In the genomic region with DNA sequence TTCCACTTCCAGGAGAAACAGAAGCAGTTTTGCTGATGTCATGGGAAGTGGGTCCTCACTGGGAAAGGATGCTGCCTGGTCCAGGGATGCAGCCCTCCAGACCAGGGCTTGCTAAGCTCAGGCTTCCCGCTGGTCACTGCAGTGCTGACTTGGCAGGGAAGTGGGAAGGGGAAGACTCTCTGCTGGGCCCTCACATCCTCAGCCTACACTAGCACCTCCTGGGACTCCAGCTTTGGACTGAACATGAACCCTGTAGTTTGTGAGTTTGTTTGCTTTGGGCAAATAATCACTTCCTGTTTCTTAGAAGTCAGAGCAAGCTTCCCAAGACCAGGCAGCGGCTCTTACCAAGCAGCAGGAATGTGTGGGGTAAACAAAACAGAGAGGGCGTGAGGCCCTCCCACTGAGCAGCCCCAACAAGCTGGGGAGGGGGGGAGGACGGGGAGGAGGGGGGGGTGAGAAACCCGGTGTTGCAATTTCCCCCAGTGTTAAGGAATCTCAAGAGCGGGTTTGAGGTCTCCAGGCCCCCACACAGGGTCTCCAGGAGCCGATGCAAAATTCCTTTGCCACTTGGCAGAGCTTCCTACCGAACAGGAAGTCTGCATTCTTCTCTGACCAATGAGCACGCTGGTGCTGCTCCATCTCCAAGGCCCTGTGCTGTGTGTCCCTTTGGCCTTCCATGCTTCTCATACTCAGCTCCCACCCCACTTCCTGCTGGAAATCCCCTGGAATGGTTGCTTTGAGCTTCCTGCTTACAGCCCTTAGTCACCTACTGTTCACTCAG, we compare ENCODE assay signal across 8 mouse cellular contexts.
DNase-seq lines count a peak whose midpoint lies in the region; ATAC-seq lines count a peak whose summit lies in the region.

No protein-coding gene starts in this region.

- H3K4me3 ChIP-seq in forebrain, embryonic 10.5 days: no peak overlapping the region; the same call in 1 of the 2 replicates

- peak; percentile 42 for ATAC-seq in megakaryocyte progenitor cell, adult 5-6 weeks (replicated peaks; ENCODE audit: poor library complexity)

- H3K27ac ChIP-seq in forebrain, embryonic 10.5 days: peak overlapping the region; percentile 78

- intact Hi-C loops in heart, postnatal 14 days (cut with DNase I): no loop called here

- peaks cover 34% of the 10 kb centered on the region for H3K4me1 ChIP-seq in forebrain, embryonic 10.5 days

- H3K9me3 ChIP-seq in forebrain, embryonic 10.5 days: no peaks in the 10 kb centered on the region

- H3K27me3 ChIP-seq in forebrain, embryonic 10.5 days (ENCODE audit: poor library complexity, severe bottlenecking): peaks cover 8% of the 10 kb centered on the region; the same call in 1 of the 2 replicates

- WGBS in forebrain, embryonic 10.5 days: 22% methylated on average over 9 of the region's 9 CpGs

- no peaks in the 10 kb centered on the region for H3K36me3 ChIP-seq in forebrain, embryonic 10.5 days (replicated peaks)

- DNase-seq in adrenal gland, postnatal 14 days: peak; percentile 46
- no peak for DNase-seq in forebrain, embryonic 10.5 days (ENCODE audit: extremely low spot score, low spot score)
- peak; percentile 40 to 54 for DNase-seq in heart, postnatal 14 days
- DNase-seq in kidney, postnatal 36 days: peak; percentile 54 to 63
- DNase-seq in cerebellum, postnatal 4 days (ENCODE audit: low spot score in 2 of 2): no peak
- no peak for DNase-seq in cerebellum, adult 9-10 months
- DNase-seq in layer of hippocampus, adult 9-10 months (ENCODE audit: low spot score): no peak

Comparison
In these comparisons a context has a peak if more than half of its experiments do, and no peak if none do; other contexts are left out.
1. DNase-seq: peak in adrenal gland, postnatal 14 days (single experiment), heart, postnatal 14 days (2 of 2) and kidney, postnatal 36 days (2 of 2); none in forebrain, embryonic 10.5 days (single experiment), cerebellum, postnatal 4 days (0 of 2), cerebellum, adult 9-10 months (single experiment) and layer of hippocampus, adult 9-10 months (single experiment).